Mouse (Mus musculus) thymus, postnatal 25 days (tissue): ENCODE results near the gene Traf5.

ENCODE experiments used
- DNase-seq: peaks from one replicate; pipeline ENCODE4 v3.0.0; 2022

The Traf5 gene

DNA sequence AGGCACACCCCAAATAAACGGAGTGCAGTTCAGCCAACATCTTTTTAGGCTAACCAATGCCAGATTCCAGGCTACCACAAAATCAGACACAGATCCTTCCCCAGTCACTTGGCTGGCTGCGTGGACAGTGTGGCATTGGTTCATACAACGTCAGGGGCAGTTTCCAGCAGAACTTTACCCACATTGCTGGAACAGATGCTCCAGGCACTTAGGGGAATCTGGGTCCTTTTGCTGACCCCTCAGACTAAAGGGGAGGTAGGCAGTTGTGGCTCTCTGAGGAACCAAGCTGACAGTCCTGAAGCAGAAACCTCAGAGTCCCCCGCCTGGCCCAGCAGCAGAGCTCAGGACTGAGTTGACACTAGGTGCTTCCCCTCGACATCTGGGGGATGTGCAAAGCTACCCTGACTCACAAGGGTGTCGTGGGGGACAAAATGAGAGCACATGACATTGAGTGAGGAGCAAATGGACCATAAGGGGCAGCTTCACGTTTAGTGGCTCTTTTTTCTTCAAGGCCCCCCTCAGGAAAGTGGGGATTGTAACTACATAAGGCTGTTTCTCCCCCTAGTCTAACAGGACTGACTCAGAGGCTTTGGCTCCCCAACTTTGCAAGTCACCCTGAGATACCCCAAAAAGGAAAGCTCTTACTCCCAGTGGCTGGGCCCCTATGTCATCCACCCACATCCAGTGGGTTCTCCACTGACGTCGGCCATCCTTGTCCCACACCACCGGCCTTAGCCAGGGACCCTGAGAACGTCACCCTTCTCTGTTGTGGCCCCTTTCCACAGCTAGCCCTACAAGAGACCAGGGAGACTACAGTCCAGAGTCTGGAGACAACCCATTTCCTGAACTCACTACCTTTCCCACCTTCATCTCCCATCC, 1.4 kb downstream of the Traf5 start:
- DNase-seq, result no peak

DNA sequence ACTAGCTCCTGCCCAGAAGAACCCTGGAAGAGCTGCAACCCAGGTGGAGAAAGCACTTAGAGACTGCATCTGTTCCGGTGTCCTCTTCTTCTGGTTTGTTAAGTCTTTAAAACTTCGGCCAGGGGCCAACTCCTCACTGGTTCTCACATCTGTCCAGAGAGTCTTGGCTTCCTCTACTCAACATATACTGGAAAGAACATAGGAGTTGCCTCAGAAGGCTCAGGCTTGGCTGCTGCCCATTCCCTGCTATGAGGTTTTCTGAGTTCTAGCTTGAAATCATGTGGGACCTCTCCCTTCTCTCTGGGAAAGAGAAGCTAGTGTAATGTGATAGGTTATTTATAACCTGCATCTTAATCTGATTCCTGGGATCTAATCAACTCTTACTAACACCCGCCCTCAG, 2.1 kb downstream of the Traf5 start:
- no peak for DNase-seq

DNA sequence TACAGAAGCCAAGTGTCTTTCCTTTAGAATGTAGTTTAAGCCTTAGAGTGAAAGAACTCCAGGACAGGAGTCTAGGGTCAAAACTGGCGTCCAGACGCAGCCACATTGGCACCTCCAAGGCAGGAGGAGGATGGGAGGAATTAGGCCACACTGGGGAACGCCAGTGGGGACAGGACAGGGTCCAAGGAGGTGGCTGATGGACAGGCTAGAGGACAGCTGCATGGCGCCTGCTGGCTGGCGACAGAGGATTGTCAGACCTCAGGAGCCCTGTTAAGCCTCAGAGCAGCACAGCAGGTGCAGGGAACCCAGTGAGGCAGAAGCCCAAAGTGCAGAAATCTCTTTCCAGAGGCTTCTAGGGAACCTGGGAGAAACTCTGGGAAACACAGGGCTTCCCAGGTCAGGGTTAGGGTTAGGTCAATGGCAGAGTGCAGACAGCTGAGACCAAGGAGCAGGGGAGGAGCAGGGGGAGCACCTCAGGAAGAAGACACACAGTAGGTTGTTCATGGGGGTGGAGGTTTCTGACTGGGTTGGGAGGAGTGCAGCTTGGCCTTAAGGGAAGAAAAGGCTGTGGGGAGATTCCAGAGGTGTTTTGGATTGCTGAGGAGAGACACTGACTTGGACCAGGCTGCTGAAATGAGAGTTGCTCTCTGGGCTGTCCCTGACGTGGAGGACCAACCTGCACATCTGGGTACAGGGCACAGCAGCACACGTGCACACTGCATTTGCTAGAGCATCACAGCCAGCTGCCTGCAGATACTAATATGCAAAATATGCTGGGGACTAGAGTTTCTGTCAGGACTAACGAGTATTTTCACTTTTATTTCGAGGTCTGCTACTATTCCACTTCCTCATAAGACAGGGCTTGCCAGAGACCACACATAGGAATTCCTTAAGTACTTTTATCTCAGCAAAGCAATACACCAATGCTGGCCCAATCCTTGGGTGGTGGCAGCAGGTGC, 2.9 kb downstream of the Traf5 start:
- DNase-seq, result no peak

DNA sequence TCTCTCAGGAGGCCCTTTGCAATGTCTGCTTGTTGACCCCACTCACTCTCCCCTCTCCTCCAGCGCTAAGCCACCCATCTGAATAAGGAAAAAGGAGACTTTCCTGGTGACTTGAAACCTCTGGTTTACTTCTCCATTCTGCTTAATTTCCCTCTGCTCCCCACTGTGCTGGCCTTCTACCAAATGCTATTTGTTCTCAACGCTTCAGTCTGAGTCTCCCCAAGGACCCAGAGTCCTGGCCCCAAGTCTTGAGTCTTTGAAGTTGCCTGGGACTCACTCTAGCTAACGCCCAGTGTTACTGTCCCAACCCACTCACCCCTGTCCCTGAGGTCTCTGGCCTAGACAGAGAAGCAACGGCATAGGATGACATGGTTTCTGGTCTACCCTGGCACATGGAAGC, 4.3 kb downstream of the Traf5 start:
- no peak for DNase-seq

DNA sequence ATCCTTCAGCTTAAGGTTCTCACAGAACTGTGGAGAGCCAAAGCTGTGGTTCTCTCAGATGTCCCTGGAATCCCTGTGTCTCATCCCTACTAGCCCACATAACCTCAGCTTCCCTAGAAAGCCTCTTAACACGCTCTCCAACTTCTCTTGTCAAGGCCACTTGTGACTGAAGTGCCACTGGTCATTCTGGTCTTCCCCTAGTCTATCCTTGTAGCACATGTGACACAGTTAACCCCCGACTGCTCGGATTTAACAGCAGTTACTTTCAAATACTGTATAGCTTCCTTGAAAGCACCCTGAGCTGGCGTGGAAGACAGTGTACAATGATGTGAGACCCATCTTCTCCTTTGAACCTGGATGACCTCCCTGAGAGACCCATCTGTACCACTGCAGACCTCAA, 5.3 kb downstream of the Traf5 start:
- DNase-seq, result no peak

DNA sequence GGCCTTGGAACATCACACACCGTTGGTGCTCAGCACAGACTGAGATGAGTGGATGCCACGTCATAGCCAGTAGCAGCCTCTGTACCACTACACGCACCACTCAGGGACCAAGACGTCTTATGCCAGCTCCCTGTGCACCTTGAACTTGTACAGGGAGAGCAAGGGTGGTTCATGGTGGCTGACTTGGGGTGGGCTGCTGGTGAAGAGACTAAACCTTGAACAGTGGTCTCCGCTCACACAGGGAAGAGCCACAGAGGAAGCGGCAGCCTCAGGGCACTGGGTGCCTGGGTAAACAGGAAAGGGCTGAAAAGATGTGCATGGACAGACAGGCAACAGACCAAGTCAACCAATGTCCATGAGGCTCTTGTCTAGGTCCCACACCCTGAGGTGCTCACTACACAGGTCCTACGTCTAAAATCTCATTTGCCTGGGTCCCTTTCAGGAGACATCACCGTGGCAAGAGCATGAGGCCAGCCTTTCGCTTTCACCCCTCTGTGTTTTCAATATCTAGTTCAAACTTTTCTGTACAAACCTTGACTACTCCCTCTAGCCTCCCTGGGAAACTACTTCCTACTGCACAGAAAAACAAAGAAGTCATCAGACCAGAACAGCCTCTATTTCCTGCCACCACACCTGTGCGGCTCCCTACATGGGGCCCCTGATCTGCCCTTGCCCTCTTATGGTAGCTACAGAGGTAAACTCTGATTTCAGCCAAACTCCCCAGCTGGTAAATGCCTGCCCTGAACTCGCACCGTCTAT, 5.9 kb downstream of the Traf5 start:
- peak; percentile 62 for DNase-seq

DNA sequence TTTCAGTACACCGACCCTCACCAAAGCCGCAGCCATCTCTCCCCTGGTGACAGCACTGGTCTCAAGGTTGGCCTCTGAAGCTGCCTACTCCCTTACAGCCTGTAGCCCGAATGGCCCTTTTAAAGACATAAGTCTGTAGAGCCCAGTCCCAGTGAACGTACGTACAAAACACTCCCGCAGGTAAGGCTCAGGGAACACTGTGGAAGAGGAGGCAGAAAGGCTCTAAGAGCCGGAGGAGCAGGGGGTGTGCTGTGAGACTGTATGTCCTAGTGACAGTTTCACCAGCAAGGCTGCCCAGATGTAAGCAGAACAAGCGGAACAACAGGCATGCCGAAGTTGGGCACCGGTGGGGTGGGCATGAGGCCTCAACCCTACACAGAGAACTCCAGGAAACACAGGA, 7.1 kb downstream of the Traf5 start:
- DNase-seq, result no peak

DNA sequence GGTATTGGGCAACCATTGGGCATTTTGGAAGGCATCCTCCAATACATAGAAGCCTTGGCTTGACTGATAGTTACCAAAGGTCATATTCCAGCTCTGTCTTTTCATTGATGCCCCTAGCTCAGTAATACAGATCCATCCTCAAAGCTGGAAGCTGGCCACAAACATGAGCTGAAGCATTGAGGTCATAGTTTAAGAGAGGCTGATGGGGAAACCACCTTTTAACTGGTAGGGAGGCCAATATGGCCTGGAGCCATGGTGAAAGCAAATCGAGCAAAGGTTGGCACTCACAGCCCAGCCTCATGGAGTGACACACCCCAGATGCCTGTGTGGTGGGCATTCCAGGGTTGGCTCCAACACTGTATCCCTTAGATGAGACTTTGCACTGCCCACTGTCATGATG, 9.7 kb downstream of the Traf5 start:
- DNase-seq, result no peak

DNA sequence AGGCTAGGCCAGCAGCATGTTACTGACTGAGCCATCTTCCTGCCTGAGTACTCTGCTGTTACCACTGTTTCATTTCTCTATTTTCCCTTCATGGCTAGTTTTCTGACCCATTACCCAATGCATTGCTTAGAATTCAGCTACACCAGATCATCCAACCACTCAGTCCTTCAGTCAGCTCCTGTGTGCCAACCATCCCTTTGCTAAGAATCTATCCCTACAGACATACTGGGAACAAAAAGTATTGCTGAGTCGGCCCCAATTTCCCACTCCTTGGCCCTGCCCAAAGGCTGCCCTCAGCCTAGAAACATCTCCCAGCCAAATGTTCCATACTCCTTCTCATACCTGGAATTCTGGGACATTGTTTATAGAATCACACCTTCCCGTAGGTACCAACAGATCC, 11.2 kb downstream of the Traf5 start:
- DNase-seq, result no peak

DNA sequence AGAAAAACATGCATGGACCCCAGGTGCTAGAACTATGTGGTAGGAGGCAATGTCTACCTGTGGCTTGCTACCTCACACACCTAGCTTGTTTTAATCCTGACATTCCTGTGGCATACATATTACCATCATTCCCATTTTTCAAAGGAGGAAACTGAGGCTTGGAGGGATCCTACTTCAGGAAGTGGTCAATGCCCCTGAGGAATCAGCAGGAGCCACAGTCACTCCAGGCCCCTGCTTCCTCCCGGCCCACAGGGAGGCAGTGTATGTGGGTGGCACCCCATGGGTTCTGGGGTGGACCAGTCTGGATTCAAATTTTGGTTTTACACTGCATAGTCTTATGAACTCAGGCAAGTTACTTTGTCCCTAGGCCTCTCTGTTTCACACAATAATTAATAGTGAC, 13.2 kb downstream of the Traf5 start:
- DNase-seq, result no peak

DNA sequence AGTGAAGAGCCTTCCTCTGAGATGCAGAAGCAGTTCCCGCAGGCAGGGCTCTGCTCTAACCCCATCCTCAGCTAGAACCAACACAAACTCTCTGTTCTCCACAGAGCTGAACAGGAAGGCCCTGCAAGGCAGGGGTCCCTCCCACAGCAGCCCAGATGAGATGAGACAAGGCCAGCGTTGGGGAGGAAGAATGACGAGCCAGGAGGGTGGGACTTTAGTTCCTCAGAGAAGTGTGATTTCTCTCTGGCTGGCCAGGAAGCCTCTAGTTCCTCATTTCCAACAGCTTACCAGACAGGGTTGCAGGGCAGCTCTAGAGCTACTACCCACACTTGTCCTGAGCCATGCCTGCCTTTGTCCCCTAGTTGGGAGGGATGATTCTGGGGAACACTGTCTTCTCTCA, 14.0 kb downstream of the Traf5 start:
- DNase-seq, result peak; percentile 46

DNA sequence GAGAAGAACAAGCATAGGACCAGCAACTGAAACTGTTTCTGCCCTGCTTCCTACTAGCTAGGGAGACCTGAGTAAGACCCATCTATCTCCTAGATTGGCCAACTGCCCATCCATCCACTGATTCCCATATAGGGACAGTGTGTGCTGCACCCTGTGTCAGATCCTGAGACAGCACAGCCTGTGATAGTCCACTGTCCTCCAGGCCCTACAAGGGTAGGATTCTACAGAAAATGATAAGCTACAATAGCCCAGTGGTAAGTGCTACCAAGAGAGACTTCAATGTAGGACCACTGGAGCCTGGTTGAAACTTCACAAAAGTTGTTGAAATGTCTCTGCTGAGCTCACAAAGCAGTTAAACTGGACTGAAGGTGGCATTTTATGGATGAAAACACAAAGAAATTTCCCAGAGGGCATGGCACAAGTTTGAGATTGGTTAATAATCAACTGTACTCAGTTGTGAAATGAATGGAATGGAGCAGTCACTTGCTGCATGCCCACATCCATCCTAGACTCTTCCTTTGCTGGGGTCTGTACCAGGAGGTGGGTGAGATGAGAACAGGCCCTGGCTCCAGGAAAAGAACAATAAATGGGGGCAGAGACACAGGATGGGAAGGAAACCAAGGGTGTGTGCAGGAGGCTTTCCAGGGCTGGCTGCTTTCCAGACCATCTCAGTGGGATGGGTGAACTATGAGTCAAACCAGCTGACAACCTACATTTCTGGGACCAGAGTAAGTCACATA, 15.4 kb downstream of the Traf5 start:
- DNase-seq, result no peak

DNA sequence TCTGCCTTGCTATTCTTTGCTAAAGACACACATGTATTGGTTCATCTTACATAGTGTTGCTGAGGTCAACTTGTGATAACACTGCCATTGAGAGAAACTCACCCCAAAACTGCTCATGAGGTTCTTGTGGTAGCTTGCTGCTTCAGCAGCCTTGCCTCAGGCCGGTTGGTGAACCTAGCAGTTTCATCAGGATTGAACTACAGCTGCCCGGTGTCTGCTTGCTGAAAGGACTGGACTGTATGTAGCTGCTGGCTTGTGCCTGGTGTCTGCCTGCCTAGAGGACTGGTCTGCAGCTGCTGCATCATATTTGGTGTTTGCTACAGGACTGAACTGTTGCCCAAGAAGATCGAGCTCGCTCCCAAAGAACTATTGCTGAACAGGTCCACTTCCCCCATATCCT, 16.3 kb downstream of the Traf5 start:
- no peak for DNase-seq

DNA sequence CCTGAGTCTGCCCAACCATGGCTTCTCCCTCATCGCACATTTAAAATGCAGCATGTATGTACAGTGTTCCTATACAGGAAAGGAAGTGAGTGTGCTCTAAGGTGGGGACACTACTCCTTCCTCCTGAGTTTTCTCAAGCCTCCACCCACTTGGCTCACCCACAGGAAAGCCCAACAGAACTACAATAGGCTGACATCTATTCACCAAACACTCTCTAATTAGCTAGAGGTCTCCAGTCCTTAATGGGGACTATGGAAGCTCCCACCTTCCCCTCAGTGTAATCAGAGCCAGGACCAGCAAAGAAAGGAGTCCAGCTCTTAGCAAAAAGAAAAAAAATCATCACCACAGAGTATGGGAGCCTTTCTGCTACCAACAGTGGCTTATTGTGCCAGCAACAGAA, 17.5 kb downstream of the Traf5 start:
- DNase-seq, result no peak

DNA sequence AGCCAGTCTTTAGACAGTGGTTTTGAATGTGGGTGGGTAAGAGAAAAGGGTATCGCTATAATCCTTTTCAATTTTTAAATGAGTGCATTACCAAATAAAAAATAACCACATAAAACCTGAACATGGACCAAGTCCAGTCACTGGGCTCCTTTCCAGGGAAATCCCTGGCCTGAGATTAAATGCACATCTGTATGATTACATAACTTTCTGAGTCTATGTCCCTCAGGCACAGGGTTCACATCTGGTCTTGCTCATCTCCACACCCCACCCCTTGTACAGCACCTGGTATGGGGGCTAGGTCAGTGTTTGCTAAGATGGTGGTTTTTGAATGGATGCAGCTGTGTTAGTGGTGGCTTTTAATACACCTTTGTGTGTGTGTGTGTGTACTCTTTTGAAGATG, 19.9 kb downstream of the Traf5 start:
- no peak for DNase-seq

DNA sequence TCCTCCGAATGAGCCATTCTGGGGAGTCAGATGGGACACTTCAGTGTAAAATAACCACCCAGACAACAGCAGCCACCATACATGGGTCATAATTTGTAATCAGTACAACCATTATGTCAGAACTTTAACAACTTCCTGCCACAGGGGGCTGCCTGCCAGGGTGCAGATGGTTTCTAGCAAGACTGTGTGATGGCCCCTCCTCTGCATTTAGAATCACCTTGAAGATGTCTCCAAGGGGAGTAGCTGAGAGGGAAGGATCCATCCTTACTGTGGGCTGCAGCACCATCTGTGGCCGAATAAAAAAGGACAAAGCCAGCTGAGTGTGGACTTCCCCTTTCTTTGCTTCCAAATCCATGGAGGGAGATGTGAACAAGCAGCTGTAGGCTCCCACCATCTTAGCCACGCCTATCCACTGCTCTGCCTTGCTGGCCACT, 21.7 kb downstream of the Traf5 start:
- no peak for DNase-seq

DNA sequence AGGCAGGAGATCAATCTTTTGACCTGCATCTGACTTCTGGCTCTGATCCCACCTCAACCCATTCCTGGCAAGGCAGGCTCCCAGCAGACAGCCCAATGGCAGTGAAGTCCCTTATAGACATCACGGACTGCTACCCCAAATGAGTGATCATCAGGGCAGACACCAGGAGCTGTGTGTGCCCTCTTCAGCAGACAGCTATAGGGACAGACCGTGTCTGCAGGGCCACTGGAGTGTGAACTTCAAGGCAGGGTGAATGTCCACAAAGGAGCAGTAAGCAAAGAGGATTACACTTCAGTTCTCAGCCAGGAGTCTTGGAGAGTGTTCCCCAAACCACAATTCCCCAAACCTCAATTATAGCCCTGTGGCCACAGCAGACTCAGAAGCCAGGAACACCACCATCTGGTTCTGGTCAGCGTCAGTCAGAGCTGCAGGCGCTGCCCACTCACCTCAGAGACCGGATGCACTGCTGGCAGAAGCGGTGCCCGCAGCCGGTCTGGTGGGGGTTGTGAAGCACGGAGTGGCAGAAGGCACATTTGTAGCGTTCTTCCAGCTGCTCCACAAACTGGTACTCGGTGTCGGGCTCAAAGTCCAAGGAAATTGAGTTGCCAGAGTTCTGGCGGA, 22.3 kb downstream of the Traf5 start:
- no peak for DNase-seq

DNA sequence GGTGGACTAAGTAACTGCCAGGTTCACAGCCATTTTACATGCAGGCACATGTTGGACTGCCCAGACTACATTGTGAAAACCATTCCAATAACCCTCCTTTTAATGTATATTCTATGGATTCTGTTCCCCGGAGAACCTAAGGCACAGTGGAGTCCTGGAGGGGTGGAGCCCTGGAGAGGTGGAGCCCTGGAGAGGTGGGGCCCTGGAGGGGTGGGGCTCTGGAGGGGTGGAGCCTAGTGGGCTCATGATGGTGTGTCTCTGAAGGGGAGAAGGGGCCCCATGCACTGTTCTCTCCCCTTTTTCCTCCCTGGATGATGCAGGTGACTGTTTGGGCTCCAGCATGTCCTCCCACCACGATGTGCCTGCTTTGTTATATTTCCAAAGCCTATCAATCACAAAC, 24.2 kb downstream of the Traf5 start:
- no peak for DNase-seq

DNA sequence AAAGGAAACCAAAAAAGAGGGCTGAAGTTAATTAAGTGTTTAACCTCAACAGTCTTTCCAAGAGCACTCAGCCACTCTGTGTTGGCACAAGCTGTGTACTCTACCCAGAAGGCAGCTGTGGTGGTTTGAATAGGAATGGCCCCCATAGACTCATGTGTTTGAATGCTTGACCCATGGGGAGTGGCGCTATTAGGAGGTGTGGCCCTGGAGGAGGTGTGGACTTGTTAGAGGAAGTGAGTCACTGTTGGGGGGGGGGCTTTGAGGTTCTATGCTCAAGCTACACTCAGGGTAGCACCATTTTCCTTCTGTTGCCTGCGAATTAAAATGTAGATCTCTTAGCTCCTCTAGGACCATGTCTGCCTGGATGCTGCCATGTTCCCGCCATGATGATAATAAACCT, 25.4 kb downstream of the Traf5 start:
- DNase-seq, result no peak

DNA sequence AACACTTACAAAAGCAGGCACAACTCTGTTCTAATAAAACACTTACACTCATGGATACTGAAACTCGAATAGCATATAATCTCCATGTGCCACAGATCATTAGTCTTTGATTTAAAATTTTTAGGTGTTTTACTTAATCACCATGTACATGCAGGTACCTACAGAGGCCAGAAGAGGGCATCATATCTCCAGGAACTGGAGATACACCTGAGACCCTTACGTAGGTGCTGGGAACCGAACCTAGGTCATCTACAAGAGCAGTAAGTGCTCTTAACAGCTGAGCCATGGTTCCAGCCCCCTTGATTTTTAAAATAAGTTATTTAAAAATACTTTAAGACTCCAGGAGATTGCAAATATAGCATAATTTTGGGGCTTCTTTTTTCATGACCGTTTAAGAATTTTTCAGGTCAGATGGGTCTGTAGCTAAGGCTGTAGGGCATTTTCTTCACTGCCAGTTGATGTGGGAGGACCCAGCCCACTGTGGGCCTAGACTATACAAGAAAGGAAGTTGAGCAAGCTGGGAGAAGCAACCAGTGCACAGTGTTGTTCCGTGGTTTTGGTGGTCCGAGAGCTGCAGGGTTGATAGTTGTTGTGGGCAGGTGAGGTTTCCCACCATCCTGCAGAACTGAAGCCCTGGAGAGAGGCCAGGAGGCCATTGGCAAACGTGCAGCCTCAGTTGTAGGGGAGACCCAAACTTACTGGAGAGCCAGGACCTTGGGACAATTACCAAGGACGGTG, 29.0 kb downstream of the Traf5 start:
- no peak for DNase-seq

DNA sequence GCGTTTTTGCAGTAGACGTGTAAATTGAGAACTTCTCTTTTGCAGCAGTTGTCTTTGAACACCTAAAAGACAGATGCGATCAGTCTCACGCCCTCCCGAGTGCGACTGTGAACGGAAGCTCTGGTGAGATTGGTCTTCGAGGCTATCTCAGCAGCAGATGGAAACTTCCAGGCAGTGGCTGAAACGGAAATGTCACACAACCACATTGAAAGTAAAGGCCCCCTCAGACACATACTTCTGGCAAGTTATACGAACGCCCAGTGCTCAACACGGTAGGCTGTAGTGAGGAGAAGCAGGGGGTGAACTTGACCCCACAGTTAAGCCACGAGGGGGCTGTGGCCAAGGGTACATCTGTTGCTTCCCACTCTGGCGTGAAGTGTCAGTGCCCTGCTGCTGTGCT, 29.7 kb downstream of the Traf5 start:
- DNase-seq, result no peak
